Mouse (Mus musculus) forebrain, postnatal 0 days (tissue): ENCODE results near the gene Cenps. TPM values are rescaled to one million over a fixed set of nuclear protein-coding genes. Genes with fewer than 3 reads are reported as not detected.
A peak's percentile ranks its signal among the peaks of the same experiment; 100 is the strongest.
"Not testable (repeated sequence)": the region's sequence is repeated elsewhere in the genome, so short reads cannot be mapped to it uniquely, and the experiment has no call there.

Source experiments
- ATAC-seq: fragments of 200-750 bp; cut with Nextera tagmentation; 2 replicates; pipeline ENCODE4 v1.8.0; 2017; ENCODE audit warnings: mild to moderate bottlenecking, moderate library complexity
- DNase-seq: peaks from one replicate; pipeline ENCODE4 v3.0.0-alpha.2; 2015
- H3K27ac ChIP-seq: fragments of 300-500 bp; sonication (generic); 2 replicates; pipeline ENCODE4 v1.5.1; 2014; ENCODE audit warnings: low read depth, mild to moderate bottlenecking, antibody characterized with exemption, low read length, moderate library complexity, mixed read lengths
- H3K27me3 ChIP-seq: fragments of 300-500 bp; sonication (generic); 2 replicates; pipeline ENCODE4 v1.6.1; 2014; ENCODE audit warnings: mild to moderate bottlenecking, low read length, mixed read lengths; ENCODE audit not compliant: insufficient read depth
- H3K36me3 ChIP-seq: fragments of 300-500 bp; sonication (generic); 2 replicates; pipeline ENCODE4 v1.6.1; 2014; ENCODE audit warnings: mild to moderate bottlenecking, moderate library complexity; ENCODE audit not compliant: insufficient read depth
- H3K4me1 ChIP-seq: fragments of 300-500 bp; sonication (generic); 2 replicates; pipeline ENCODE4 v1.6.1; 2014; ENCODE audit warnings: antibody characterized with exemption; ENCODE audit not compliant: insufficient read depth
- H3K4me2 ChIP-seq: fragments of 300-500 bp; sonication (generic); 2 replicates; pipeline ENCODE4 v1.6.1; 2014; ENCODE audit warnings: low read depth, mild to moderate bottlenecking, moderate library complexity
- H3K4me3 ChIP-seq: fragments of 300-500 bp; sonication (generic); 2 replicates; pipeline ENCODE4 v1.5.1; 2014; ENCODE audit warnings: low read depth, low read length, mixed read lengths
- H3K9ac ChIP-seq: fragments of 300-500 bp; sonication (generic); 2 replicates; pipeline ENCODE4 v1.6.1; 2014; ENCODE audit warnings: mild to moderate bottlenecking
- H3K9me3 ChIP-seq: fragments of 300-500 bp; sonication (generic); 2 replicates; pipeline ENCODE4 v1.6.1; 2016; ENCODE audit warnings: low read length
- CTCF ChIP-seq: sonication (generic); IDR thresholded peaks from 2 replicates; pipeline ENCODE4 v1.5.1; 2016; ENCODE audit warnings: antibody characterized with exemption, control low read depth, low read depth
- WGBS: fragments of 180-500 bp; shearing (Covaris S2); extraction: QIAGEN DNeasy Blood & Tissue Kit; methylation state at CpG from one replicate; pipeline ENCODE4 v1.1.7; 2014; 5-methylcytosine and 5-hydroxymethylcytosine counted together
- polyA plus RNA-seq: library from polyadenylated mRNA; unstranded; fragments of >200 nt; fragmentation: Nextera tagmentation; extraction: Ambion mirVana; gene quantifications from 2 replicates; pipeline ENCODE4 v1.2.1, GENCODE M21; 2015
- total RNA-seq: library from RNA; depleted of rRNA; stranded (reverse); fragments of >200 nt; gene quantifications from 2 replicates; pipeline ENCODE4 v1.2.3, GENCODE M21; 2014

Gene Cenps
- total and polyA plus RNA-seq, 2 experiments from 2014 or later = 6.5 to 15.9 TPM

DNA sequence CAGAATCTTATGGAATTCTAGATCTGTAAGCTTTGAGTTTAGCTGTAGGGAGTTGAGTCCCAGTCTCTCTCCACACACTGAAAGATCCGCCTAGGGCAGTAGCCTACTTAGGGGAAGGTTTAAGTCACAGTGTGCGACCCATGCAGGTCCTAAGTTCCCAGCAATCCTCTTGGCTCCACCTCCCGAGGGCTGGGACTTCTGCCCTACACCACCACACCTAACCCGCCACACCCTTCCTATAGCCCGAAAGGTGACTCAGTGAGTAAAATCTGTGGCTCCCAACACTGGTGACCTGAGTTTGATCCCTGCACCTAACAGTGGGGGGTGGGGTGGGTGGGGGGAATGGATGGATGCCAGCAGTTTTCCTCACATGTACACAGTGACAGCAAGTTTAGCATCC, 14.0 kb downstream of the Cenps start:
- DNase-seq (no peak), ATAC-seq (no peak)
- Histone ChIP-seq H3K4me1 (no peaks in the 10 kb centered on the region), H3K27ac (no peak overlapping the region), H3K4me3 (no peak overlapping the region), H3K36me3 (peaks cover 14% of the 10 kb centered on the region; the same call in 1 of the 2 replicates), H3K27me3 (no peaks in the 10 kb centered on the region), H3K9me3 (no peaks in the 10 kb centered on the region), H3K4me2 (no peak overlapping the region), H3K9ac (no peak overlapping the region)
- no peak for TF ChIP-seq CTCF
- WGBS = 62% methylated on average over 5 of the region's 5 CpGs

DNA sequence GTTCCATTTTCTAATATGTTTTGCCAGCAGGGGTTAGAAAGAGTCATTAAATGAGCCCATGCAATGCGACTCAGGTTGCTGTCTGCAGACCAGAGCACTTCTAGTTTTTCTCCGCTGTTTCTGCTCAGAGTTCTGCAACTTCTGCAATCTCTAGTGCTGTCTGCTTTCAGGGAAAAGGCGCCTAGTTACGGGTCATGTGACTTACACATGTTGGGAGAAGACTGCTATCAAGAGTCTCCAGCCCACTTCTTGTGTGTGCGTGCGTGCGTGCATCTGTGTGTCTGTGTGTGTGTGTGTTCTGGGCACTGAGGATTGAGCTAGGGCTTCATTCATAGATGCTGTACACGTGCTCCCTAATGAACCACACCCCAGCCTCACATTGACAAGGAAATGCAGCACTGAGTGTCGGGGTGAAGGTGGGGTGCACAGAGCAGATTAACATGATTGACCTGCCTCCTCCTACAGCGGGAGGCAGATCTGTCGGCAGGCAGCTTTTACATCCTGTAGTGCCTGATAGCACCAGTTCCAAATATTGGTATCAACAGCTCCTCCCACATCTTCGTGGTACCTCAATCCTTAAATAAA, 17.4 kb downstream of the Cenps start:
- 76% methylated on average over 12 of the region's 12 CpGs for WGBS
- not testable (repeated sequence) for DNase-seq, H3K9me3 ChIP-seq, H3K9ac ChIP-seq, H3K4me3 ChIP-seq, H3K27ac ChIP-seq, H3K4me1 ChIP-seq, H3K4me2 ChIP-seq, H3K27me3 ChIP-seq
- H3K36me3 ChIP-seq = peaks cover 23% of the 10 kb centered on the region
- 0 out of 2 replicates have a peak, but pooled peaks have one; percentile 23 for ATAC-seq

DNA sequence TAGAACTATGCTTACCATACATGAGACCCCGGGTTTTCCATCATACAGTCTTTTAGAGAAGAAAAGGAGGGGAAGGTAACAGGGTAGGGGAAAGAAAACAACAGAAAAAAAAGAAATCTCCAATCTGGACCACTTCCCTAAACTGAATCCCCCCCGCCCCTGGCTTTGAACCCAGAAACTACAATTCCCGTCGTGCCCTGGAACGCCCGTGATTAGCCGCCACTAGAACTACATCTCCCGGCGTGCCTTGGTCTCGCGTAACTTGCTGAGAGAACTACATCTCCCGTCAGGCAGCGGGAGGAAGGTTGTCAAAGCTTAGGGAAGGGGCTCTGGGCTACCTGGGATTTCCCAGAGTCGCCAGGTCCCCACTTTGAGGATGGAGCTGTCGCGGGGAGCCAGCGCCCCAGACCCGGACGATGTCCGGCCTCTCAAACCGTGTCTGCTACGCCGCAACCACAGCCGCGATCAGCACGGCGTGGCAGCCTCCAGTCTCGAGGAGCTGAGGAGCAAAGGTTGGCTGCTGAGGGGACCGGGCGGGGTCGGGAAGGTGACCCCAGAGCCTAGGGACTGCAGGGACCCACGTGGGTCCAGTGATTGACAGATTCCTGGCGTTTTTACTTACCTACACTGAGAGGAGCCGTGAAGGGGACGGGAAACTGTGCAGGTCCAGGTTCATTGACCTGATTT, 33.4 kb downstream of the Cenps start, which contains the start of gene Dffa:
Dffa (plus strand) TSS at position 272 of the 687 bp plus-strand sequence.
- H3K9me3 ChIP-seq = no peaks in the 10 kb centered on the region
- TF ChIP-seq CTCF = peak; percentile 26
- H3K4me1 ChIP-seq = peaks cover 6% of the 10 kb centered on the region; the same call in 1 of the 2 replicates
- H3K36me3 ChIP-seq = peaks cover 27% of the 10 kb centered on the region
- peak; percentile 95 for DNase-seq
- ATAC-seq = peak; percentile 94
- peak within 1 kb of the TSS; percentile 79 for H3K4me3 ChIP-seq
- peak within 1 kb of the TSS; percentile 88 for H3K9ac ChIP-seq
- H3K27ac ChIP-seq = no peak within 1 kb of the TSS
- WGBS = under 1% methylated on average over 35 of the region's 35 CpGs
- no peaks in the 10 kb centered on the region for H3K27me3 ChIP-seq
- peak within 1 kb of the TSS; percentile 69 for H3K4me2 ChIP-seq

DNA sequence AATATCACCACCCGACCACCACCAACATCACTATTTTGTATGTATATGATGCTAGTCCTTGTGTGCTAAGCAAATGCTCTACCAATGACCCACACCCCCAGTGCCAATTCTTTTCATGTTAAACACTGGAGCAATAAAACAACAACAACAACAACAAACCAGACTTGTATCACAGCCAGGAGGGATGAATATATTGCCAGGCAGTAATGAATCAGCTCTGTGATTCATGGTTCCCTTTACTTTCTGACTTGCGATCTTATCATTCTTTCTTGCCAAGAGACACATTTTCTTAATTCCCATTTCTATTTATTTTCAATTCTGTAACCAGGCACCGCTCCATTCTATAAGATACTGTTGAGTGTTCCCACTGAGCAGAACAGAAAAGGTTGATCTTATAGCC, 36.0 kb downstream of the Cenps start:
- Histone ChIP-seq H3K4me1 (peaks cover 11% of the 10 kb centered on the region; the same call in 1 of the 2 replicates), H3K9me3 (no peaks in the 10 kb centered on the region), H3K27me3 (no peaks in the 10 kb centered on the region), H3K4me3 (no peak overlapping the region), H3K27ac (no peak overlapping the region), H3K4me2 (no peak overlapping the region), H3K36me3 (peaks cover 6% of the 10 kb centered on the region; the same call in 1 of the 2 replicates), H3K9ac (no peak overlapping the region)
- WGBS = 82% methylated on average over 3 of the region's 3 CpGs
- no peak for ATAC-seq
- TF ChIP-seq CTCF = no peak
- no peak for DNase-seq

DNA sequence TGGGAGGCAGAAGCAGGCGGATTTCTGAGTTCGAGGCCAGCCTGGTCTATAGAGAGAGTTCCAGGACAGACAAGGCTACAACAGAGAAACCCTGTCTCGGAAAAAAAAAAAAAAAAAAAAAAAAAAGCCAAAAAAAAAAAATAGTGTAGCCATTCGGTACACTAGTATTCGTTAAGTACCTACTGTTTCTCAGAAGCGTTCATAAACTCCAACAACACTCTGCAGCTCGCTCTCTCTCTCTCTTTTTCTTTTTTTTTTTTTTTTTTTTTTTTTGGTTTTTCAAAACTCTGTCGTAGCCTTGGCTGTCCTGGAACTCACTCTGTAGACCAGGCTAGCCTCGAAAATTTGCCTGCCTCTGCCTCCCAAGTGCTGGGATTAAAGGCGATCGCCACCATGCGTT, 37.0 kb downstream of the Cenps start:
- not testable (repeated sequence) for DNase-seq, H3K4me2 ChIP-seq, H3K27me3 ChIP-seq, ATAC-seq, H3K27ac ChIP-seq, H3K9ac ChIP-seq, H3K4me3 ChIP-seq, H3K36me3 ChIP-seq, H3K9me3 ChIP-seq
- WGBS = 88% methylated on average over 12 of the region's 12 CpGs
- H3K4me1 ChIP-seq = peaks cover 11% of the 10 kb centered on the region; the same call in 1 of the 2 replicates

DNA sequence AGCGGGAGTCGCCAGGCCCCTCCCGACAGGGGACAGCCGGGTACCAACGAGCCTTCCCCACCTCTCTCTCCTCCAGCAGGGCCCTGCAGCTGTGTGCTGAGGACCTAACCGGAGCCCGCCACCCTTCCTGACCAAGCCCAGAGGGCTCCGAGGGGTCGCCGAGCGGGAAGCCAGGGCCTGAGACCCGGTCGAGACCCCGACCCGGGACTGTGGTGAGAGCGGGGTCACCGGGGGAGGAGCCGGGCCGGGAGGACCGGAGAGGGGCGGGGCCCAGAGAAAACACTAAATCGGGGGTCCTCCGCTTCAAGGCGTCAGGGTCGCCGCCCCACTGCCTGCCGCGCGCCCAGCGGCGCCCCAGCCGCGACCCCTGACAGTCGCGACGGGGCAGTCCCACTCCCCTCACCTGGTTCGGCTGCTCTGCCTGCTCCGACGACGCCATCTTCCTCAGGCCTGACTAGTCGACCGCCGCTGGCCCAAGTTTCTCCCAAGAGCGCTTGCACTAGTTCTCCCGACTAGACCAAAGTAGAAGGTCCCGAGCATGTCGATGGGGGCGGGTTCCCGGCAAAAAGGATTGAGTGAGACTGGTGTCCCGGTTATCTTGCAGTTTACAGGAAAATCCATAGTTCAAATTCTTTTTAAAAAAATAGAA, 37.9 kb downstream of the Cenps start, which contains the start of gene Pex14:
Pex14 (minus strand) TSS at position 508 of the 649 bp plus-strand sequence.
- Histone ChIP-seq H3K4me2 (peak within 1 kb of the TSS; percentile 74), H3K36me3 (no peaks in the 10 kb centered on the region), H3K27ac (peak within 1 kb of the TSS; percentile 60; the same call in 1 of the 2 replicates), H3K4me1 (0 out of 2 replicates have a peak, but pooled peaks cover 6% of the 10 kb centered on the region), H3K4me3 (peak within 1 kb of the TSS; percentile 79), H3K9me3 (no peaks in the 10 kb centered on the region), H3K27me3 (no peaks in the 10 kb centered on the region), H3K9ac (peak within 1 kb of the TSS; percentile 79)
- TF ChIP-seq CTCF = no peak
- DNase-seq (peak; percentile 93), ATAC-seq (peak; percentile 81)
- WGBS = 1% methylated on average over 46 of the region's 50 CpGs
